Mouse (Mus musculus) heart, adult 2 months (tissue): Measurements from ENCODE around the gene Tcp11l2. TPM values are rescaled to one million over a fixed set of nuclear protein-coding genes. Genes with fewer than 3 reads are reported as not detected.
A peak's percentile ranks its signal among the peaks of the same experiment; 100 is the strongest.

ENCODE experiments used
- DNase-seq, 2 experiments: peaks; one replicate each; pipeline ENCODE4 v3.0.0; 2021
- H3K27ac ChIP-seq: fragments of 200-600 bp; 2 replicates; pipeline ENCODE4 v1.8.1; 2022
- H3K27me3 ChIP-seq: fragments of 200-500 bp; 2 replicates; pipeline ENCODE4 v1.6.1; 2012; ENCODE audit warnings: mild to moderate bottlenecking, low read length, inconsistent platforms, mixed read lengths; ENCODE audit not compliant: control insufficient read depth, insufficient read depth
- H3K36me3 ChIP-seq: fragments of 200-500 bp; 2 replicates; pipeline ENCODE4 v1.6.1; 2012; ENCODE audit warnings: low read length, inconsistent platforms; ENCODE audit not compliant: control insufficient read depth, insufficient read depth
- H3K4me1 ChIP-seq: fragments of 200-500 bp; 2 replicates; pipeline ENCODE4 v1.6.1; 2011; ENCODE audit warnings: low read length; ENCODE audit not compliant: control insufficient read depth, insufficient read depth
- H3K4me3 ChIP-seq: fragments of 200-600 bp; 2 replicates; pipeline ENCODE4 v1.8.1; 2022
- H3K79me2 ChIP-seq: fragments of 200-500 bp; replicated peaks from 2 replicates; pipeline ENCODE4 v1.6.1; 2012; ENCODE audit warnings: mild to moderate bottlenecking, inconsistent platforms, low read length, moderate library complexity, mixed read lengths; ENCODE audit not compliant: control insufficient read depth, insufficient read depth
- H3K9ac ChIP-seq: fragments of 200-500 bp; 2 replicates; pipeline ENCODE4 v1.6.1; 2012; ENCODE audit warnings: low read depth, mild to moderate bottlenecking, control low read depth, inconsistent platforms, low read length, mixed read lengths
- CTCF ChIP-seq: fragments of 200-600 bp; IDR thresholded peaks from 2 replicates; pipeline ENCODE4 v1.8.1; 2022; ENCODE audit warnings: antibody characterized with exemption, mild to moderate bottlenecking, moderate library complexity
- EP300 ChIP-seq: fragments of 200-500 bp; IDR thresholded peaks from 2 replicates; pipeline ENCODE4 v1.6.1; 2011; ENCODE audit warnings: low read depth, low read length, control low read depth; ENCODE audit not compliant: insufficient read depth
- POLR2A ChIP-seq: fragments of 200-500 bp; IDR thresholded peaks from 2 replicates; pipeline ENCODE4 v1.6.1; 2011; ENCODE audit warnings: mild to moderate bottlenecking, low read depth, low read length, control low read depth; ENCODE audit not compliant: insufficient read depth
- WGBS: fragments of 180-500 bp; shearing (Covaris S2); methylation state at CpG from one replicate; pipeline ENCODE4 v1.1.7; 2018; 5-methylcytosine and 5-hydroxymethylcytosine counted together
- intact Hi-C: fragments of 180-260 bp; cut with DNase I; formaldehyde crosslinking; loops from one replicate; pipeline ENCODE4 v1.15.1; 2025
- polyA plus RNA-seq: library from polyadenylated mRNA; depleted of rRNA; stranded (reverse); fragments of >200 nt; gene quantifications from 2 replicates; pipeline ENCODE4 v1.2.3, GENCODE M21; 2012
- total RNA-seq, 2 experiments: library from RNA; stranded (reverse); gene quantifications; 2 replicates each; pipeline ENCODE4 v1.2.3; 2021

Gene Tcp11l2
- total and polyA plus RNA-seq, 3 experiments: 118 to 157 (median 129) TPM

DNA sequence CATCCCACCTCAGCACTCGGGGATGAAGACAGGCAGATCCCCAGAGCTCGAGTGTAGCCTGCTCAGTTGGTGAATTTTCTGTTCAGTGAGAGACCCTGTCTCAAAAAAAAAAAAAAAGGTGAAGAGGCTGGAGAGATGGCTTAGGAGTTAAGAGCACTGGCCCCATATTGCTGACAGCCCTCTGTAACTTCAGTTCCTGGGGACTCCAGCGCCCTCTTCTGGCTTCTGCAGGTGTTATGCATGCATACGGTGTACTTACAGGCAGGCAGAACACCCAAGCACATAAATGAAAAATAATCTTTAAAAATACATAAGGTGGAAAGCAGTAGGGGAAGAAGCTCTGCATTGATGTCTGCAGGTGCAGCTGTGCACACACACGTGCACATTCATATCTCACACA lies 54.8 kb downstream of the Tcp11l2 start:
- no peaks in the 10 kb centered on the region for H3K27me3 ChIP-seq
- intact Hi-C loops: no loop called here
- H3K79me2 ChIP-seq: no peaks in the 10 kb centered on the region
- H3K4me3 ChIP-seq: no peak overlapping the region
- H3K9ac ChIP-seq: no peak overlapping the region
- H3K36me3 ChIP-seq: no peaks in the 10 kb centered on the region
- WGBS: 70% methylated on average over 5 of the region's 5 CpGs
- TF ChIP-seq CTCF (peak; percentile 61), POLR2A (no peak)
- H3K4me1 ChIP-seq: no peaks in the 10 kb centered on the region
- no peak for DNase-seq
- H3K27ac ChIP-seq: no peak overlapping the region

- H3K27me3 ChIP-seq: no peaks in the 10 kb centered on the region
- no peak overlapping the region for H3K27ac ChIP-seq
- no peak overlapping the region for H3K4me3 ChIP-seq
- H3K4me1 ChIP-seq: no peaks in the 10 kb centered on the region
- TF ChIP-seq EP300: no peak
- TF ChIP-seq CTCF: no peak
- TF ChIP-seq POLR2A: no peak
- H3K36me3 ChIP-seq: no peaks in the 10 kb centered on the region
- H3K79me2 ChIP-seq: no peaks in the 10 kb centered on the region
- 90% methylated on average over 4 of the region's 4 CpGs for WGBS
- DNase-seq: no peak
- H3K9ac ChIP-seq: no peak overlapping the region
- intact Hi-C loops: no loop called here
Observed at GRCm38 (mm10) chr10:84632005-84632404, 55.6 kb downstream of the Tcp11l2 start.

- WGBS: 85% methylated on average over 10 of the region's 10 CpGs
- Histone ChIP-seq H3K9ac (no peak overlapping the region), H3K27me3 (no peaks in the 10 kb centered on the region), H3K36me3 (peaks cover 5% of the 10 kb centered on the region), H3K4me1 (peaks cover 1% of the 10 kb centered on the region; the same call in 1 of the 2 replicates), H3K4me3 (no peak overlapping the region), H3K79me2 (no peaks in the 10 kb centered on the region), H3K27ac (no peak overlapping the region)
- TF ChIP-seq CTCF (no peak), EP300 (no peak), POLR2A (no peak)
- no peak for DNase-seq
- intact Hi-C loops: no loop called here
Observed at GRCm38 (mm10) chr10:84636656-84637055, 60.2 kb downstream of the Tcp11l2 start.

- peaks cover 5% of the 10 kb centered on the region for H3K36me3 ChIP-seq
- H3K9ac ChIP-seq: no peak overlapping the region
- TF ChIP-seq POLR2A (no peak), CTCF (no peak), EP300 (no peak)
- peak in 1 of 2 experiments; percentile 39 for DNase-seq
- intact Hi-C loops: no loop called here
- 67% methylated on average over 4 of the region's 4 CpGs for WGBS
- no peaks in the 10 kb centered on the region for H3K79me2 ChIP-seq
- peaks cover 1% of the 10 kb centered on the region; the same call in 1 of the 2 replicates for H3K4me1 ChIP-seq
- no peak overlapping the region for H3K4me3 ChIP-seq
- H3K27me3 ChIP-seq: no peaks in the 10 kb centered on the region
- peak overlapping the region; percentile 41 for H3K27ac ChIP-seq
Observed at GRCm38 (mm10) chr10:84638382-84638781, 62.0 kb downstream of the Tcp11l2 start.

DNA sequence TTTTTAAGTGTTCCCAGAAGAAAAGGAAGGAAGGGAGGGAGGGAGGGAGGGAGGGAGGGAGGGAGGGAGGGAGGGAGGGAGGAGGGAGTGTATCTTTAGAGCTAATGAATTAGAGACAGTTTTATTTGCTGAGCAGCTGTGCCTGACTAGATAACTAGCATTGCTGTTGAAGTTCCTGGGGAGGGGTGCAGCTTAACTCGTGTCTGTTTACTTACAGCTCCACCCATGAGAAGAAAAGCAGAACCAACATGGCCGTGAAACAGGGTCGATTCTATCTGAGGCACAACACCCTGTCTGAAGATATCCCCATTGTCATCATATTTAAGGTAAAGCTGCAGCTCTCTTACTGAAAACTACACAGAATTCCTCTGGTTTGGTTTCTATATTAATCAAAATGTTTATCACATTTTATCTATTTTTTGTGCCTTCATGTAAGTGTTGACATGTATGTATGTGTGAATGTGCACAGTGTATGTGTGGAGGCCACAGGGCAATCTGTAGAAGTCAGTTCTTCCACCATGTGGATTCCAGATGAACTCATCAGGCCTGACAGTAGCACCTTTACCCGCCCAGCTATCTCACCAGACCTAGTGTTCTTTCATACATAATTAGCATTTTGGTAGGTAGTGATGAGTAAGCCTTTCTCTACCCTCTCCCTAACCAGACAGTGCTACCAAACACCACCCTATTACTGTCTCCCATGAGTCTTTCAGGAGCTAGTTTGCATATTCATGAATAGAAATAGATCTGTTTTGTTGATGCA lies 63.3 kb downstream of the Tcp11l2 start:
- no peak overlapping the region for H3K9ac ChIP-seq
- H3K4me1 ChIP-seq: peaks cover 1% of the 10 kb centered on the region; the same call in 1 of the 2 replicates
- H3K27me3 ChIP-seq: no peaks in the 10 kb centered on the region
- H3K27ac ChIP-seq: no peak overlapping the region
- peaks cover 5% of the 10 kb centered on the region for H3K36me3 ChIP-seq
- WGBS: 54% methylated on average over 4 of the region's 4 CpGs
- no peaks in the 10 kb centered on the region for H3K79me2 ChIP-seq
- intact Hi-C loops: loop anchor here (10.0 kb wide), 1 partner anchor 195 kb away; no protein-coding TSS in a partner anchor
- no peak for TF ChIP-seq EP300
- no peak for TF ChIP-seq CTCF
- TF ChIP-seq POLR2A: no peak
- DNase-seq: no peak
- no peak overlapping the region for H3K4me3 ChIP-seq

DNA sequence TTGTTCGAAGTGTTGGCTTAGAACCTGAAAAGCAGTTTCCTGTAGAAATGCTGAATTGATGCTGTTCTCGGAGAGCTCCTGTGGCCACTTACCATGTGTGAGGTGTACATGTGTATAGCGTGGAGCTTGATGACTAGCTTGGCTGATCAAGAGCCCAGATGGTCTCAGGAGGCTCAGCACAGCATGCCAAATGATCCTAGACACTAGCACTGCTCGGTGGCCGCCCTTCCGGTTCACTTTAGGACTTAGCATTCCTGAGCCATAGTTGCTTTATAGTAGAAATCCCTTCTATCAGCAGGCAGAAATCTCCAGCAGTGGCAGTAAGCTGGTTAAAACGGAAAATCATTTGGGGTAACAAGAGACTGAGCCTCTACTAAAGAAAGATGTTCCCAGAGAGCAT lies 64.4 kb downstream of the Tcp11l2 start:
- Histone ChIP-seq H3K36me3 (peaks cover 5% of the 10 kb centered on the region), H3K4me3 (no peak overlapping the region), H3K79me2 (no peaks in the 10 kb centered on the region), H3K4me1 (peaks cover 1% of the 10 kb centered on the region; the same call in 1 of the 2 replicates), H3K27me3 (no peaks in the 10 kb centered on the region), H3K27ac (no peak overlapping the region), H3K9ac (no peak overlapping the region)
- TF ChIP-seq EP300: no peak
- no peak for TF ChIP-seq POLR2A
- no peak for TF ChIP-seq CTCF
- DNase-seq: no peak
- intact Hi-C loops: loop anchor here (1.0 to 10.0 kb wide), 2 partner anchors 194 to 404 kb away; no protein-coding TSS in a partner anchor
- WGBS: 82% methylated on average over 7 of the region's 7 CpGs
